In genomic region chr4:43381408-43382154, GRCm38 (mm10) we compare ENCODE assay signal across 8 mouse cellular contexts. TPM values are rescaled to one million over a fixed set of nuclear protein-coding genes. Genes with fewer than 3 reads are reported as not detected.
DNase-seq lines count a peak whose midpoint lies in the region; ATAC-seq lines count a peak whose summit lies in the region.

Gene Rusc2, plus strand, starts transcription at chr4:43381979.

- no peaks in the 10 kb centered on the region; the same call in 1 of the 2 replicates for H3K27me3 ChIP-seq in embryonic facial prominence, embryonic 15.5 days
- H3K27me3 ChIP-seq in heart, embryonic 10.5 days (ENCODE audit: insufficient read depth, poor library complexity, severe bottlenecking) = peaks cover 25% of the 10 kb centered on the region
- 0 out of 2 replicates have a peak, but pooled peaks cover 5% of the 10 kb centered on the region for H3K27me3 ChIP-seq in kidney, embryonic 15.5 days
- peaks cover 7% of the 10 kb centered on the region; the same call in 1 of the 2 replicates for H3K27me3 ChIP-seq in limb, embryonic 15.5 days
- H3K27me3 ChIP-seq in midbrain, embryonic 16.5 days (ENCODE audit: control insufficient read depth, insufficient read depth, low read depth, low read length) = no peaks in the 10 kb centered on the region

- no peaks in the 10 kb centered on the region for H3K9me3 ChIP-seq in embryonic facial prominence, embryonic 15.5 days (replicated peaks)
- H3K9me3 ChIP-seq in heart, embryonic 10.5 days = no peaks in the 10 kb centered on the region
- no peaks in the 10 kb centered on the region for H3K9me3 ChIP-seq in kidney, embryonic 15.5 days (replicated peaks)
- H3K9me3 ChIP-seq in limb, embryonic 15.5 days = no peaks in the 10 kb centered on the region
- H3K9me3 ChIP-seq in midbrain, embryonic 16.5 days (replicated peaks; ENCODE audit: control insufficient read depth, low read length, poor library complexity, severe bottlenecking) = no peaks in the 10 kb centered on the region

- H3K4me2 ChIP-seq in embryonic facial prominence, embryonic 15.5 days (replicated peaks) = peak within 1 kb of the TSS; percentile 90
- peak within 1 kb of the TSS; percentile 95 for H3K4me2 ChIP-seq in kidney, embryonic 15.5 days
- H3K4me2 ChIP-seq in limb, embryonic 15.5 days = peak within 1 kb of the TSS; percentile 91
- H3K4me2 ChIP-seq in midbrain, embryonic 16.5 days (ENCODE audit: low read length) = peak within 1 kb of the TSS; percentile 91

- H3K9ac ChIP-seq in embryonic facial prominence, embryonic 15.5 days = peak within 1 kb of the TSS; percentile 69
- peak within 1 kb of the TSS; percentile 77 for H3K9ac ChIP-seq in kidney, embryonic 15.5 days
- peak within 1 kb of the TSS; percentile 69 for H3K9ac ChIP-seq in limb, embryonic 15.5 days
- peak within 1 kb of the TSS; percentile 84 for H3K9ac ChIP-seq in midbrain, embryonic 16.5 days (ENCODE audit: low read depth, low read length)

- H3K27ac ChIP-seq in embryonic facial prominence, embryonic 15.5 days (replicated peaks) = peak within 1 kb of the TSS; percentile 69
- peak within 1 kb of the TSS; percentile 90 for H3K27ac ChIP-seq in heart, embryonic 10.5 days
- peak within 1 kb of the TSS; percentile 67 for H3K27ac ChIP-seq in kidney, embryonic 15.5 days
- H3K27ac ChIP-seq in limb, embryonic 15.5 days = no peak within 1 kb of the TSS; the same call in 1 of the 2 replicates
- peak within 1 kb of the TSS; percentile 88 for H3K27ac ChIP-seq in midbrain, embryonic 16.5 days (ENCODE audit: low read length)

- H3K36me3 ChIP-seq in embryonic facial prominence, embryonic 15.5 days = no peaks in the 10 kb centered on the region
- H3K36me3 ChIP-seq in heart, embryonic 10.5 days = 0 out of 2 replicates have a peak, but pooled peaks cover 3% of the 10 kb centered on the region
- H3K36me3 ChIP-seq in kidney, embryonic 15.5 days = no peaks in the 10 kb centered on the region; the same call in 1 of the 2 replicates
- no peaks in the 10 kb centered on the region for H3K36me3 ChIP-seq in limb, embryonic 15.5 days
- no peaks in the 10 kb centered on the region for H3K36me3 ChIP-seq in midbrain, embryonic 16.5 days (ENCODE audit: control insufficient read depth, insufficient read depth, low read length)

- ATAC-seq in CD4-positive, CD25-positive, alpha-beta regulatory T cell, adult 4 months = no peak
- peak; percentile 94 for ATAC-seq in embryonic facial prominence, embryonic 15.5 days (ENCODE audit: insufficient number of reproducible peaks, low FRiP score, low TSS enrichment, low read depth)
- peak; percentile 91 for ATAC-seq in kidney, embryonic 15.5 days (replicated peaks; ENCODE audit: low FRiP score)
- ATAC-seq in limb, embryonic 15.5 days (ENCODE audit: insufficient number of reproducible peaks, low FRiP score, low TSS enrichment, low read depth) = peak; percentile 89
- peak; percentile 96 for ATAC-seq in midbrain, embryonic 16.5 days

- WGBS in embryonic facial prominence, embryonic 15.5 days = 1% methylated on average over 63 of the region's 63 CpGs
- 2% methylated on average over 53 of the region's 63 CpGs for WGBS in heart, embryonic 10.5 days
- WGBS in kidney, embryonic 15.5 days = under 1% methylated on average over 54 of the region's 63 CpGs
- WGBS in limb, embryonic 15.5 days = 1% methylated on average over 54 of the region's 63 CpGs
- under 1% methylated on average over 45 of the region's 63 CpGs for WGBS in midbrain, embryonic 16.5 days

- peak within 1 kb of the TSS; percentile 80 for H3K4me3 ChIP-seq in embryonic facial prominence, embryonic 15.5 days (replicated peaks)
- H3K4me3 ChIP-seq in heart, embryonic 10.5 days = peak within 1 kb of the TSS; percentile 80
- peak within 1 kb of the TSS; percentile 82 for H3K4me3 ChIP-seq in kidney, embryonic 15.5 days (replicated peaks)
- H3K4me3 ChIP-seq in limb, embryonic 15.5 days = peak within 1 kb of the TSS; percentile 85
- peak within 1 kb of the TSS; percentile 77 for H3K4me3 ChIP-seq in midbrain, embryonic 16.5 days (ENCODE audit: low read depth, low read length)

- peak; percentile 22 for DNase-seq in CD4-positive, CD25-positive, alpha-beta regulatory T cell, adult 2 months (ENCODE audit: low read depth, low spot score)
- DNase-seq in heart, embryonic 10.5 days (ENCODE audit: low spot score) = no peak
- peak; percentile 48 to 75 for DNase-seq in spleen, postnatal 4 days (ENCODE audit: low spot score in 2 of 2)

- H3K4me1 ChIP-seq in embryonic facial prominence, embryonic 15.5 days = peaks cover 24% of the 10 kb centered on the region
- H3K4me1 ChIP-seq in heart, embryonic 10.5 days = peaks cover 18% of the 10 kb centered on the region
- H3K4me1 ChIP-seq in kidney, embryonic 15.5 days = peaks cover 18% of the 10 kb centered on the region
- peaks cover 22% of the 10 kb centered on the region for H3K4me1 ChIP-seq in limb, embryonic 15.5 days
- peaks cover 30% of the 10 kb centered on the region for H3K4me1 ChIP-seq in midbrain, embryonic 16.5 days (ENCODE audit: control insufficient read depth, insufficient read depth, low read length)

RNA-seq across cellular contexts. Expression of gene Rusc2, which starts in this region (rescaled TPM):
- not detected for polyA plus RNA-seq in CD4-positive, CD25-positive, alpha-beta regulatory T cell, adult 4 months (2017; shearing (Covaris generic))
- 18.2 TPM in 2 replicates for polyA plus RNA-seq in embryonic facial prominence, embryonic 15.5 days (2015; fragmentation: Nextera tagmentation; extraction: Ambion mirVana)
- polyA plus RNA-seq in heart, embryonic 10.5 days (2016; fragmentation: Nextera tagmentation; extraction: Ambion mirVana) = 9.9 and 11.2 TPM in 2 replicates
- 11.7 and 14.1 TPM in 2 replicates for polyA plus RNA-seq in kidney, embryonic 15.5 days (2015; fragmentation: Nextera tagmentation; extraction: Ambion mirVana)
- 13.9 and 18.0 TPM in 2 replicates for polyA plus RNA-seq in limb, embryonic 15.5 days (2015; fragmentation: Nextera tagmentation; extraction: Ambion mirVana)
- 85.4 and 89.0 TPM in 2 replicates for polyA plus RNA-seq in midbrain, embryonic 16.5 days (2015; fragmentation: Nextera tagmentation; extraction: Ambion mirVana)

Comparison
In these comparisons a context has a peak if more than half of its experiments do, and no peak if none do; other contexts are left out.
1. RNA of gene Rusc2 (polyA plus RNA-seq): 85.4 to 89.0 TPM in midbrain, embryonic 16.5 days, 18.2 TPM in embryonic facial prominence, embryonic 15.5 days, 11.7 to 14.1 TPM in kidney, embryonic 15.5 days, 13.9 to 18.0 TPM in limb, embryonic 15.5 days and 9.9 to 11.2 TPM in heart, embryonic 10.5 days; not detected in CD4-positive, CD25-positive, alpha-beta regulatory T cell, adult 4 months; every median in the first group is over 10 times any median in the second.
2. Peak in every context shown above with its lines, with median percentiles within 50 percentile points of each other: H3K4me2 ChIP-seq, H3K4me3 ChIP-seq and H3K9ac ChIP-seq.